Mouse (Mus musculus) heart, postnatal 10 days (tissue): ENCODE data around the gene Nme2. TPM values are rescaled to one million over a fixed set of nuclear protein-coding genes. Genes with fewer than 3 reads are reported as not detected.

Experiments
- total RNA-seq, 2 experiments: library from RNA; stranded (reverse); gene quantifications; 2 replicates each; pipeline ENCODE4 v1.2.3; 2021

Nme2 gene
- total RNA-seq, 2 experiments from 2014 or later, result 1,170 to 1,184 TPM

Other genes starting within 250 kb of the Nme2 start
- 10 to 100 TPM; 12.8 to 14.5 TPM for gene Utp18, start 70.5 kb downstream of the Nme2 start, total RNA-seq
- gene Mbtd1, start 70.4 kb downstream of the Nme2 start, total RNA-seq, result 10 to 100 TPM; 31.4 to 36.5 TPM
- 10 to 100 TPM; 29.4 to 39.4 TPM for gene Gm20390, start 12.0 kb upstream of the Nme2 start, total RNA-seq
- gene Nme1, start 12.3 kb upstream of the Nme2 start, total RNA-seq, result 10 to 100 TPM; 26.3 to 29.0 TPM
- 100 to 1,000 TPM; 165 TPM for gene Spag9, start 39.8 kb upstream of the Nme2 start, total RNA-seq